Mouse (Mus musculus) neural tube, embryonic 14.5 days (tissue): ENCODE results near the gene Dlg2. TPM values are rescaled to one million over a fixed set of nuclear protein-coding genes. Genes with fewer than 3 reads are reported as not detected.

Source experiments
- ATAC-seq: fragments of 200-750 bp; cut with Nextera tagmentation; 2 replicates; pipeline ENCODE4 v1.8.0; 2017; ENCODE audit warnings: low read depth, mild to moderate bottlenecking, moderate TSS enrichment, moderate library complexity
- H3K27ac ChIP-seq: fragments of 300-500 bp; sonication (generic); 2 replicates; pipeline ENCODE4 v1.5.1; 2014; ENCODE audit warnings: low read depth, mild to moderate bottlenecking, control low read depth, low read length, moderate library complexity, mixed read lengths
- H3K27me3 ChIP-seq: fragments of 300-500 bp; sonication (generic); 2 replicates; pipeline ENCODE4 v1.6.1; 2014; ENCODE audit warnings: low read length; ENCODE audit not compliant: control insufficient read depth, insufficient read depth
- H3K36me3 ChIP-seq: fragments of 300-500 bp; sonication (generic); 2 replicates; pipeline ENCODE4 v1.6.1; 2014; ENCODE audit warnings: low read length, mixed read lengths; ENCODE audit not compliant: control insufficient read depth, insufficient read depth
- H3K4me1 ChIP-seq: fragments of 300-500 bp; sonication (generic); 2 replicates; pipeline ENCODE4 v1.6.1; 2014; ENCODE audit warnings: low read length; ENCODE audit not compliant: control insufficient read depth, insufficient read depth
- H3K4me2 ChIP-seq: fragments of 300-500 bp; sonication (generic); 2 replicates; pipeline ENCODE4 v1.6.1; 2014; ENCODE audit warnings: mild to moderate bottlenecking, low read depth, low read length, control low read depth
- H3K4me3 ChIP-seq: fragments of 300-500 bp; sonication (generic); 2 replicates; pipeline ENCODE4 v1.5.1; 2014; ENCODE audit warnings: low read depth, low read length, control low read depth, mixed read lengths
- H3K9ac ChIP-seq: fragments of 300-500 bp; sonication (generic); replicated peaks from 2 replicates; pipeline ENCODE4 v1.6.1; 2014; ENCODE audit warnings: low read depth, mild to moderate bottlenecking, control low read depth, low read length, mixed read lengths
- H3K9me3 ChIP-seq: fragments of 300-500 bp; sonication (generic); 2 replicates; pipeline ENCODE4 v1.6.1; 2016; ENCODE audit warnings: low read length; ENCODE audit not compliant: control insufficient read depth
- WGBS: fragments of 180-500 bp; shearing (Covaris S2); extraction: QIAGEN DNeasy Blood & Tissue Kit; methylation state at CpG from one replicate; pipeline ENCODE4 v1.1.7; 2014; 5-methylcytosine and 5-hydroxymethylcytosine counted together
- polyA plus RNA-seq: library from polyadenylated mRNA; unstranded; fragments of >200 nt; fragmentation: Nextera tagmentation; extraction: Ambion mirVana; gene quantifications from 2 replicates; pipeline ENCODE4 v1.2.1, GENCODE M21; 2014

Gene Dlg2
- polyA plus RNA-seq, 1 experiment from 2014 or later = 48.0 TPM

- H3K9me3 ChIP-seq = no peaks in the 10 kb centered on the region
- H3K4me3 ChIP-seq = no peak overlapping the region
- no peaks in the 10 kb centered on the region for H3K27me3 ChIP-seq
- no peak overlapping the region for H3K9ac ChIP-seq
- no peak overlapping the region for H3K27ac ChIP-seq
- no peaks in the 10 kb centered on the region for H3K4me1 ChIP-seq
- no peak for ATAC-seq
- no peaks in the 10 kb centered on the region for H3K36me3 ChIP-seq
- no peak overlapping the region for H3K4me2 ChIP-seq
- 95% methylated on average over 1 of the region's 1 CpGs for WGBS
These were observed 677.6 kb downstream of the Dlg2 start for GRCm38 (mm10) chr7:91154096-91154495.

GRCm38 (mm10) chr7:91159144-91159543 is 682.7 kb downstream of the Dlg2 start:
- ATAC-seq = no peak

DNA sequence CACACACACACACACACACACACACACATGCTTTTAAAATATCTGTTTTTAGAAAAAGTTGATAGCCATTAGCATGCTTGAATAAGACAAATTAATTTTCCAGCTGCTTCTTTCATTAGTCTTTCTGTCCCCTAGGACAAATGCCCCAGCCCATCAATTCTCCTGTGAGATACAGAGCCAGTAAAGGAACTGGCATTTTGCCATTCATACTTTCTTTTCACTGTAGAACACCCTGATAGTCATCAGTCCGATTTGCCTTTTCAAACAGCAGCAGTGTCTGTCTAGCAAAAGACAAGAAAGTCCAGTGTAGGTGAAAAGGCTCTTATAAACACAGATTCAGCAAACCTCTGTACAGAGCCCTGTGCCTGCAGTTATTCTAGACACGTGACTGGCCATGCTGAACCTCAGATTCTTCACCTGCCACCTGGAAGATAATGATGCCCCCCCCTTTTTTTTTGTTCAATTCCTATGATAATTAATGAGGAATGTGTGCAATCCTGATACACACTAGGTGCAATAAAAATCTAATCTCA is 685.2 kb downstream of the Dlg2 start:
- H3K9ac ChIP-seq = no peak overlapping the region
- H3K4me3 ChIP-seq = no peak overlapping the region
- ATAC-seq = peak; percentile 61
- 18% methylated on average over 2 of the region's 2 CpGs for WGBS
- no peaks in the 10 kb centered on the region for H3K9me3 ChIP-seq
- H3K36me3 ChIP-seq = no peaks in the 10 kb centered on the region
- no peak overlapping the region for H3K27ac ChIP-seq
- 0 out of 2 replicates have a peak, but pooled peaks cover 5% of the 10 kb centered on the region for H3K4me1 ChIP-seq
- H3K4me2 ChIP-seq = no peak overlapping the region
- no peaks in the 10 kb centered on the region for H3K27me3 ChIP-seq

More at GRCm38 (mm10) chr7:91159144-91159543, 682.7 kb downstream of the Dlg2 start:
- no peak overlapping the region for H3K4me2 ChIP-seq
- H3K4me3 ChIP-seq = no peak overlapping the region
- no peaks in the 10 kb centered on the region for H3K36me3 ChIP-seq
- WGBS = 58% methylated on average over 5 of the region's 5 CpGs
- no peaks in the 10 kb centered on the region for H3K9me3 ChIP-seq
- H3K4me1 ChIP-seq = 0 out of 2 replicates have a peak, but pooled peaks cover 5% of the 10 kb centered on the region
- no peak overlapping the region for H3K27ac ChIP-seq
- no peak overlapping the region for H3K9ac ChIP-seq
- no peaks in the 10 kb centered on the region for H3K27me3 ChIP-seq

DNA sequence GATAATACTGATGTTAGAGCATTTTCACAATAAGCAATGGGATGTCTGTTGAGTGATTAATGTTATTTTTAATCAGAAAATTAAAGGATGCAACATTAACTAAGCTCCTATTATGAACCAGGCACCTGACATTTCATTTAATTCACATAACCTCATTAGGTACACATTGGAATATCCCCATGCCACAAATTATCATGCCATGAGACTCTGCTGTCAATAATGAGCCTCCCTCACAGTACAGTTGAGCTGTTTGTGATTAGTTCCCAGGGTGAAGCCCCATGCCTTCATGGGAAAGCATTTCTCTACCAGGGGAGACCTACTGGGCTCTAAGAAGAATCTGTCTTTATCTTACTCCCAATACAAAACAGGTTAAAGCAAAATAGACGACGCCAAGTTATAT is 697.1 kb downstream of the Dlg2 start:
- H3K27me3 ChIP-seq = no peaks in the 10 kb centered on the region
- H3K27ac ChIP-seq = no peak overlapping the region
- no peak overlapping the region for H3K4me3 ChIP-seq
- WGBS = 81% methylated on average over 2 of the region's 2 CpGs
- H3K9ac ChIP-seq = no peak overlapping the region
- no peaks in the 10 kb centered on the region for H3K9me3 ChIP-seq
- H3K4me1 ChIP-seq = no peaks in the 10 kb centered on the region
- ATAC-seq = peak; percentile 73; the same call in 1 of the 2 replicates
- no peak overlapping the region for H3K4me2 ChIP-seq
- no peaks in the 10 kb centered on the region for H3K36me3 ChIP-seq

DNA sequence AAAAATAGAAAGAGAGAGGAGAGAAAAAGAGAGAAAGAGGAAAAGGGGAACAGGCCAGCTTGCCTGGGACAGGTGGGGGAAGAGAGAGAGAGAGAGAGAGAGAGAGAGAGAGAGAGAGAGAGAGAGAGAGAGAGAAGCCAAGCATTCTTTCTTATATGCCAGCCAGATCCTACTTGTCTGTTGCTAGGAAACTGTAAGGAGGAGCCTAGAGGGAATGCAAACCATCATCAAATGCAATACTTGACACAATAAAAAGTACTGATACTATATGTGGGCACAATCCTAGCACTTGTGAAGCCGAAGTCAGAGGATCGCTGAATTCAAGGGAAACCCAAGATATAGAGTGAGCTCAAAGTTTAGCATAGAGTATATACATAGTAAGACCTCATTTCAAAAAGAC is 711.7 kb downstream of the Dlg2 start:
- no peaks in the 10 kb centered on the region for H3K9me3 ChIP-seq
- H3K4me3 ChIP-seq = no peak overlapping the region
- no peak for ATAC-seq
- no peaks in the 10 kb centered on the region for H3K4me1 ChIP-seq
- H3K9ac ChIP-seq = no peak overlapping the region
- WGBS = 93% methylated on average over 2 of the region's 2 CpGs
- no peak overlapping the region for H3K4me2 ChIP-seq
- H3K27me3 ChIP-seq = no peaks in the 10 kb centered on the region
- no peak overlapping the region for H3K27ac ChIP-seq
- H3K36me3 ChIP-seq = no peaks in the 10 kb centered on the region

GRCm38 (mm10) chr7:91199372-91199771 is 722.9 kb downstream of the Dlg2 start:
- ATAC-seq = no peak
- H3K9ac ChIP-seq = no peak overlapping the region
- H3K4me2 ChIP-seq = no peak overlapping the region
- H3K27me3 ChIP-seq = no peaks in the 10 kb centered on the region
- 90% methylated on average over 1 of the region's 1 CpGs for WGBS
- H3K36me3 ChIP-seq = no peaks in the 10 kb centered on the region
- H3K4me3 ChIP-seq = no peak overlapping the region
- no peaks in the 10 kb centered on the region for H3K9me3 ChIP-seq
- no peaks in the 10 kb centered on the region for H3K4me1 ChIP-seq
- no peak overlapping the region for H3K27ac ChIP-seq

DNA sequence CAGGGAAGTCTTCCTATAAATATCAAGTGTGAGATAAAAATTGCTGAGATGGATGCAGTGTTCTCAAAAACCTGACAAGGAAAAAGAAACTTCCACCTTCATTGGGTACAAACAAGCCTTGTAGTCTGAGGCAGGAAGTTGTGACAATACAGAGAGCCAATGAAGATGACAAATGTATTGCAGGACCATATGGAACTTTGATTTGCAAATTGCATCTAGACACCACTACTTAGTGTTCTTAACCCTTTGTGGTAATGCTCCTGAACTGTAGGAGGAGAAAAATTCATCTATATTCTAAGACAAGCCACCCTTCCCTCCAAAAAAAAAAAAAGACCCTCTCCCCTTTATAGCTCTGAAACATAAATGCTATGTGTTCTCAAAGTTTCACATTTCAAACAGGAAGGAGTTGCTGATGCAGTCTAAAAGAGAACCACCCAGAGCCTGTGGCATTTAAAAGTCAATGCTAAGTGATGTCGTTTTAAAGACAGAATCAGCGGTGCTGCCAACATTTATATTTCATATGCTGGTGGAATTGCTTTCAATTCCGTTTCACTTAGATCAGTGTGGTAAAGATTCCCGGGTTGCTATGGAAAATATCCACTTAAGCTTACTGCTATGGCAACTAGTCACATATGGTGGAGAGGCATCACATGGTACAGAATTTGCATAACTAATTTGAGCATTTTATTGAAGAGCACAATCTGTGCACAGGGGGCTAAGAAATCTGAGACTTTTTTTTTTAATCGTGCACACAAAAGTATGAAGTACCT is 731.8 kb downstream of the Dlg2 start:
- peak; percentile 75 for ATAC-seq
- Histone ChIP-seq H3K9ac (no peak overlapping the region), H3K27ac (no peak overlapping the region), H3K9me3 (no peaks in the 10 kb centered on the region), H3K4me3 (no peak overlapping the region), H3K4me2 (no peak overlapping the region), H3K4me1 (no peaks in the 10 kb centered on the region), H3K27me3 (no peaks in the 10 kb centered on the region), H3K36me3 (no peaks in the 10 kb centered on the region)
- 39% methylated on average over 5 of the region's 5 CpGs for WGBS

DNA sequence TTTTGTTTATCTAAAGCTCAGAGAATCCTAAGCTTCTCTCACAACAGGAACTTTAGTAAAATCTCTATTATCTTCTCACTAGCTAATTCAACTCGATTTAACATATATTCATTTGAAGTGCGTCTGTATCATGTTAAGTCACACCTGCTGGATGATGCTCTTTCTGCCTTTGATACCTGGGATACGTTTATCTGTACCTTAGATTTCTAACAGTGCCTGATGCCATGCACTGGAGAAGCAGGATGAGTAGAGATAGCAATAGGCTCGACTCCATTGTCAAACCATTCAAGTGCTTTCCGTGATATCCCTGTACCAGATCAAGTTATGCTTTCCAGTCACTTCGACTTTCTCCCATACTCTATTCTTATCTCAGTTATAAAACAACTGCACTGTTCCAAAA is 732.5 kb downstream of the Dlg2 start:
- Histone ChIP-seq H3K27ac (no peak overlapping the region), H3K36me3 (no peaks in the 10 kb centered on the region), H3K4me1 (no peaks in the 10 kb centered on the region), H3K27me3 (no peaks in the 10 kb centered on the region), H3K4me3 (no peak overlapping the region), H3K9me3 (no peaks in the 10 kb centered on the region), H3K9ac (no peak overlapping the region), H3K4me2 (no peak overlapping the region)
- WGBS = 76% methylated on average over 6 of the region's 6 CpGs
- ATAC-seq = no peak

DNA sequence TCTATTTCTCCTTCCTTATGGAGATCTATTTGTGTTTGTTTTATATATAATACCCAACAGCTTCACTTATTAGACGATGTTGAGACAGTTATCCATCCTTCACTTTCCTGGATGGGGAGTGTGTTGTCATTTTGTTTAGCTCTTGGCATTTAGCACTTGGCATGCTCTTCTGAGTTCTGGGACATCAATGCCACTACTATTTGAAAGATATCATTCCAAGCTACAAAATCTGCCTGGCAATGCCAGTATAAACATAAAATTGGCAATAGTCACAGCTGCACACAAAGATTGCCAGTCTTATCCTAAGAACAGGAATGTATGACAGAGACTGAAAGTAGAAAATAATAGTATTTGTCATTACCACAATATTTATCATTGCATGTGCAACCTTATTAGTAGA is 735.8 kb downstream of the Dlg2 start:
- H3K9me3 ChIP-seq = no peaks in the 10 kb centered on the region
- ATAC-seq = no peak
- H3K27ac ChIP-seq = no peak overlapping the region
- whole genome bisulfite sequencing = 95% methylated on average over 1 of the region's 1 CpGs
- H3K4me1 ChIP-seq = no peaks in the 10 kb centered on the region
- H3K36me3 ChIP-seq = no peaks in the 10 kb centered on the region
- no peak overlapping the region for H3K9ac ChIP-seq
- H3K4me2 ChIP-seq = no peak overlapping the region
- no peaks in the 10 kb centered on the region for H3K27me3 ChIP-seq
- H3K4me3 ChIP-seq = no peak overlapping the region
